Mouse (Mus musculus) mouse embryonic stem cell (cell line): Measurements from ENCODE around the gene Ndst2.

Experiments
- in situ Hi-C, 2 experiments: fragments of 300-500 bp; cut with MboI; formaldehyde crosslinking; loops; 1 replicate in 1 of 2; 3 replicates in 1 of 2; pipeline ENCODE4 v1.14.3; 2019 to 2020; ENCODE audit warnings: low sequenced_read_pairs in 2 of 2, low pct_unique_long_range_greater_than_20kb in 1 of 2, mixed read lengths in 1 of 2; ENCODE audit not compliant: unreplicated experiment in 1 of 2

The Ndst2 gene

GRCm38 (mm10) chr14:20677906-20678305, 56.5 kb downstream of the Ndst2 start:
- in situ Hi-C loops = no loop called here

GRCm38 (mm10) chr14:20674064-20674833, 60.1 kb downstream of the Ndst2 start, which contains the start of gene Sec24c:
Sec24c (plus strand) TSS chr14:20674308.
- in situ Hi-C loops = loop anchor here in 1 of 2 experiments (5.0 kb wide), 1 partner anchor 97 kb away; no protein-coding TSS in a partner anchor

GRCm38 (mm10) chr14:20673735-20674063, 60.7 kb downstream of the Ndst2 start:
- in situ Hi-C loops = loop anchor here in 1 of 2 experiments (5.0 kb wide), 1 partner anchor 96 kb away; no protein-coding TSS in a partner anchor
